Mouse (Mus musculus) MEL (cell line): ENCODE data around the gene Slc30a2. TPM values are rescaled to one million over a fixed set of nuclear protein-coding genes. Genes with fewer than 3 reads are reported as not detected.

ENCODE experiments used
- DNase-seq: peaks from one replicate; pipeline ENCODE4 v3.0.0; 2011; ENCODE audit warnings: low read depth, low spot score
- H3K27ac ChIP-seq: 2 replicates; pipeline ENCODE4 v1.5.1; 2012; ENCODE audit warnings: low read depth, mild to moderate bottlenecking, control low read depth, low read length, moderate library complexity; ENCODE audit not compliant: control insufficient read depth
- H3K27me3 ChIP-seq, 2 experiments: fragments of 150-350 bp in 1 of 2; sonication (generic) in 1 of 2; 2 replicates each; pipeline ENCODE4 v1.6.1; 2012; ENCODE audit warnings: low read length in 2 of 2, mild to moderate bottlenecking in 2 of 2, improper control_type of control experiment in 1 of 2, moderate library complexity in 1 of 2; ENCODE audit not compliant: insufficient read depth in 2 of 2, control insufficient read depth in 1 of 2
- H3K36me3 ChIP-seq, 2 experiments: 2 replicates each; pipeline ENCODE4 v1.6.1; 2012 to 2014; ENCODE audit warnings: low read length in 2 of 2, improper control_type of control experiment in 1 of 2, inconsistent platforms in 1 of 2, mild to moderate bottlenecking in 1 of 2; ENCODE audit not compliant: insufficient read depth in 2 of 2, control insufficient read depth in 1 of 2
- H3K4me1 ChIP-seq, 2 experiments: fragments of 150-350 bp in 1 of 2; sonication (generic) in 1 of 2; 2 replicates each; pipeline ENCODE4 v1.6.1; 2012; ENCODE audit warnings: low read length in 2 of 2, improper control_type of control experiment in 1 of 2, mild to moderate bottlenecking in 1 of 2; ENCODE audit not compliant: insufficient read depth in 2 of 2, control insufficient read depth in 1 of 2
- H3K4me3 ChIP-seq, 2 experiments: fragments of 150-350 bp in 1 of 2; sonication (generic) in 1 of 2; 2 replicates each; pipeline ENCODE4 v1.5.1; 2012; ENCODE audit warnings: low read depth in 2 of 2, low read length in 2 of 2, mild to moderate bottlenecking in 2 of 2, moderate library complexity in 2 of 2, control low read depth in 1 of 2, improper control_type of control experiment in 1 of 2; ENCODE audit not compliant: control insufficient read depth in 1 of 2, insufficient read depth in 1 of 2
- H3K79me2 ChIP-seq: 2 replicates; pipeline ENCODE4 v1.6.1; 2012; ENCODE audit warnings: mild to moderate bottlenecking, low read length, moderate library complexity; ENCODE audit not compliant: control insufficient read depth, poor library complexity, insufficient read depth
- H3K9ac ChIP-seq: 2 replicates; pipeline ENCODE4 v1.6.1; 2012; ENCODE audit warnings: low read depth, mild to moderate bottlenecking, control low read depth, low read length, moderate library complexity; ENCODE audit not compliant: control insufficient read depth, poor library complexity, severe bottlenecking
- H3K9me3 ChIP-seq: fragments of 150-350 bp; sonication (generic); replicated peaks from 2 replicates; pipeline ENCODE4 v1.6.1; 2012; ENCODE audit warnings: mild to moderate bottlenecking, low read length, improper control_type of control experiment, moderate library complexity; ENCODE audit not compliant: insufficient read depth
- CHD1 ChIP-seq: IDR thresholded peaks from 2 replicates; pipeline ENCODE4 v1.6.1; 2012; ENCODE audit warnings: low read depth, mild to moderate bottlenecking, inconsistent platforms, low read length, improper control_type of control experiment
- E2F4 ChIP-seq: IDR thresholded peaks from 2 replicates; pipeline ENCODE4 v1.6.1; 2011; ENCODE audit warnings: low read depth, low read length, improper control_type of control experiment, borderline replicate concordance
- ELF1 ChIP-seq: IDR thresholded peaks from 2 replicates; pipeline ENCODE4 v1.6.1; 2014; ENCODE audit warnings: low read depth, mild to moderate bottlenecking, inconsistent platforms, low read length, improper control_type of control experiment, moderate library complexity
- GABPA ChIP-seq: IDR thresholded peaks from 2 replicates; pipeline ENCODE4 v1.6.1; 2012; ENCODE audit warnings: low read depth, mild to moderate bottlenecking, inconsistent platforms, low read length, improper control_type of control experiment, moderate library complexity
- HCFC1 ChIP-seq: IDR thresholded peaks from 2 replicates; pipeline ENCODE4 v1.6.1; 2012; ENCODE audit warnings: low read depth, mild to moderate bottlenecking, inconsistent platforms, low read length, improper control_type of control experiment, moderate library complexity
- MXI1 ChIP-seq: IDR thresholded peaks from 2 replicates; pipeline ENCODE4 v1.6.1; 2011; ENCODE audit warnings: mild to moderate bottlenecking, low read depth, low read length, improper control_type of control experiment
- MYB ChIP-seq: IDR thresholded peaks from 2 replicates; pipeline ENCODE4 v1.6.1; 2011; ENCODE audit warnings: mild to moderate bottlenecking, low read depth, low read length, improper control_type of control experiment
- NRF1 ChIP-seq: IDR thresholded peaks from 2 replicates; pipeline ENCODE4 v1.6.1; 2014; ENCODE audit warnings: low read depth, mild to moderate bottlenecking, inconsistent platforms, low read length, improper control_type of control experiment, moderate library complexity; ENCODE audit not compliant: poor library complexity, insufficient read depth, severe bottlenecking
- POLR2A ChIP-seq, 2 experiments: IDR thresholded peaks; 2 replicates each; pipeline ENCODE4 v1.6.1; 2011 to 2012; ENCODE audit warnings: low read length in 2 of 2, mild to moderate bottlenecking in 2 of 2, control low read depth in 1 of 2, improper control_type of control experiment in 1 of 2, low read depth in 1 of 2, moderate library complexity in 1 of 2; ENCODE audit not compliant: control insufficient read depth in 1 of 2, insufficient read depth in 1 of 2, poor library complexity in 1 of 2
- RAD21 ChIP-seq: IDR thresholded peaks from 2 replicates; pipeline ENCODE4 v1.6.1; 2011; ENCODE audit warnings: mild to moderate bottlenecking, low read depth, low read length, improper control_type of control experiment
- SMC3 ChIP-seq: IDR thresholded peaks from 2 replicates; pipeline ENCODE4 v1.6.1; 2011; ENCODE audit warnings: low read depth, low read length, improper control_type of control experiment
- TAL1 ChIP-seq: IDR thresholded peaks from 2 replicates; pipeline ENCODE4 v1.6.1; 2012; ENCODE audit warnings: mild to moderate bottlenecking, inconsistent platforms, low read length, moderate library complexity, mixed read lengths
- TCF12 ChIP-seq: IDR thresholded peaks from 2 replicates; pipeline ENCODE4 v1.6.1; 2014; ENCODE audit warnings: low read depth, mild to moderate bottlenecking, inconsistent platforms, low read length, improper control_type of control experiment, moderate library complexity
- UBTF ChIP-seq: IDR thresholded peaks from 2 replicates; pipeline ENCODE4 v1.6.1; 2012; ENCODE audit warnings: low read depth, mild to moderate bottlenecking, inconsistent platforms, low read length, improper control_type of control experiment, moderate library complexity, borderline replicate concordance; ENCODE audit not compliant: insufficient read depth
- USF1 ChIP-seq: IDR thresholded peaks from 2 replicates; pipeline ENCODE4 v1.6.1; 2014; ENCODE audit warnings: low read depth, mild to moderate bottlenecking, inconsistent platforms, low read length, improper control_type of control experiment, moderate library complexity
- ZKSCAN1 ChIP-seq: IDR thresholded peaks from 2 replicates; pipeline ENCODE4 v1.6.1; 2012; ENCODE audit warnings: low read depth, mild to moderate bottlenecking, inconsistent platforms, low read length, improper control_type of control experiment, moderate library complexity
- ZNF384 ChIP-seq: IDR thresholded peaks from 2 replicates; pipeline ENCODE4 v1.6.1; 2012; ENCODE audit warnings: low read depth, mild to moderate bottlenecking, inconsistent platforms, low read length, improper control_type of control experiment
- polyA plus RNA-seq, 2 experiments: library from polyadenylated mRNA; stranded (reverse) in 1 of 2; unstranded in 1 of 2; fragments of >175 nt in 1 of 2; fragments of >200 nt in 1 of 2; gene quantifications; 2 replicates each; pipeline versions ENCODE4 v1.2.1 to v1.2.4; 2012; ENCODE audit warnings: low replicate concordance in 2 of 2, low read depth in 1 of 2; ENCODE audit not compliant: insufficient read length in 2 of 2, insufficient read depth in 1 of 2, missing spikeins in 1 of 2
- total RNA-seq: library from RNA; depleted of rRNA; stranded (reverse); fragments of 300-350 nt; gene quantifications from 2 replicates; pipeline ENCODE4 v1.2.3, GENCODE M21; 2012; rRNA removed

The Slc30a2 gene
- 0.46 and 0.54 TPM in 2 replicates for total RNA-seq
- under 1 TPM in 1 of 2 experiments, not detected in 1; 0.39 TPM for polyA plus RNA-seq

DNA sequence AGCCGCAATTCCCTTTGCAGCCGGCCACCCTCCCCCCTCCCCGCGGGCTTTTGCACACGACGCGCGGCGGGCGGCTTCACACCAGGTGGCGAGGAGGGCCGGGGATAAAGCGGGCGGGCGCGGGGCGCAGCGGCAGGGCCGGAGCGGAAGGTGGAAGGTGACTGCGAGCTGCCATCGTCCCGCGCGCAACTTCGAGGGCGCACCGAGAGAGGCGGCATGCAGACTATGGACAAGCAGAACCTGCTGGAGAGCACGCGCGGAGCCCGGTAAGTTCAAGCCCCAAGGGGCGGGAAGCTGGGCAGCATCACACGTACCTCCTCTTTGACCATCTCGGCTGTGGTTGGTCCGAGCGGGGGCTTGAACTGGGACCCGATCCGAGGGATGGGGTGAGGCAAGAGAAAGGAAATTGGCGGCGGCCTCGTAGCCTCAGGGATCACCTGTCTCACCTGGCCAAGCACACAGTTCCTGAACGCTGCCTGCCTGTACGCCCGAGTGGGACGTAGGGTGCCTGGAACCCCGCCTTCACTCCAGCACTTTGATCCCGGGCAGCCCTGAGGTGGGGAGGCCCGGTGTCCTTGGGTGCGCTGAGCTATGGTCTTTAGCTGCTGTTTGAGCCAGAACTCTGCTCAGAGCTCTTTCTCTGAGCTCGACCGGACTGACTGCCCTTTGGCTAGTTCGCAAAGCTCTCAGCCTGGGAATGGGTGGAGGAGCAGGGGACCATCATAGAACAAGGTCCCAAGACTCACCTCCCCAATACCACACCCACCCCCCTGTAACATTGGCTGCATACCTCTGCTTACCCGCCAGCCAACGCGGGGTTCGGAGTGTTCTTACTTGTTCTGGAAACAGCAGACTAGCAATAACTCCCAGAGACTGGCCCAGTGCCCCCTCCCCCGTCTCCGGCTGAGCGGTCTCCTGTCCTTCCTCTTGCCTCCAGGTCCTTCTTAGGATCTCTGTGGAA, at the start of gene Slc30a2:
Gene Slc30a2 (plus strand): TSS at position 111 of the 961 bp plus-strand sequence.
- Histone ChIP-seq H3K36me3 (peaks cover 0 to 2% of the 10 kb centered on the region in 2 experiments; a peak in 1 of 4 replicates), H3K9me3 (no peaks in the 10 kb centered on the region), H3K27ac (no peak within 1 kb of the TSS), H3K4me1 (peaks cover 6 to 14% of the 10 kb centered on the region in 2 experiments; a peak in 3 of 4 replicates), H3K9ac (no peak within 1 kb of the TSS), H3K4me3 (no peak within 1 kb of the TSS; a peak in 1 of 4 replicates), H3K27me3 (no peaks in the 10 kb centered on the region), H3K79me2 (no peaks in the 10 kb centered on the region)
- no peak for DNase-seq
- TF ChIP-seq TAL1 (no peak), E2F4 (no peak), MYB (no peak), CHD1 (no peak), HCFC1 (no peak), UBTF (no peak), TCF12 (no peak), NRF1 (no peak), ELF1 (no peak), SMC3 (no peak), USF1 (no peak), GABPA (no peak), ZNF384 (no peak)

DNA sequence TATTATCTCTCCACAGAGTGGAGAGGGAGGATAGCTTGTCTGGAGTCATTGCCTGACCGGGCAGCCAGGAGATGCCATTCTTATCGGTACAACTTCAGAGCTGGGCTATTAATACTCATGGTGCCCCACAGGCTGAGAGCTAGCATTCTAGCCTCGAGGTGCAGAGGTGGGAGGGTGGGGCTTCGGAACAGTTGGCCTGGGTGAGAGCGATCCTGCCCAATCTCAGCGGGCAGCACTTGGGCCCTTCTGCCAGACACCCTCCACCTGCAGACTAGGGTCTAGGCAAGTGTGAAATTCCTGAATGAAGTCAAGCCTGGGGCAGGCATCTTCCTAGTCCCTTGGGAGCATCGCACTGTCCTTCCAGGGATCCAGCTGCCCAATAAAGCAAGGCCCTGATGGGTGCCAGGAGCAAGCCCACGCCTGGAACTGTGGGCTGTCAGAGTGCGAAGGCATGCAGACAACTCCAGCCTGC, 49.3 kb upstream of the Slc30a2 start:
- Histone ChIP-seq H3K4me3 (no peak overlapping the region), H3K9me3 (no peaks in the 10 kb centered on the region), H3K79me2 (no peaks in the 10 kb centered on the region), H3K4me1 (peaks cover 0 to 2% of the 10 kb centered on the region in 2 experiments; a peak in 2 of 4 replicates), H3K27me3 (no peaks in the 10 kb centered on the region), H3K36me3 (peaks cover 0 to 1% of the 10 kb centered on the region in 2 experiments; a peak in 1 of 4 replicates), H3K9ac (no peak overlapping the region), H3K27ac (no peak overlapping the region)
- DNase-seq = no peak
- TF ChIP-seq POLR2A (IDR thresholded peaks at IDR 0.05; ENCODE audit: control insufficient read depth in 1 of 2, insufficient read depth in 1 of 2, low read depth in 1 of 2, low read length in 2 of 2, poor library complexity in 1 of 2) = no peak
- TF ChIP-seq MXI1 = no peak
- TF ChIP-seq NRF1 = no peak
- TF ChIP-seq GABPA = no peak
- TF ChIP-seq HCFC1 = no peak
- TF ChIP-seq E2F4 = no peak
- TF ChIP-seq RAD21 = no peak
- no peak for TF ChIP-seq ZKSCAN1
